Mouse (Mus musculus): ENCODE measurements around the gene Nuf2.
A peak's percentile ranks its signal among the peaks of the same experiment; 100 is the strongest.
"Not testable (repeated sequence)": the region's sequence is repeated elsewhere in the genome, so short reads cannot be mapped to it uniquely, and the experiment has no call there.

Nuf2 gene

GRCm38 (mm10) chr1:169530876-169531701, at the start of gene Nuf2:
Nuf2 (minus strand) TSS chr1:169531464.
- DNase-seq (ENCODE audit: extremely low read depth, low read depth): peak; percentile 95

- DNase-seq (ENCODE audit: extremely low read depth, low read depth): no peak
Measured at GRCm38 (mm10) chr1:169579572-169579971, 48.3 kb upstream of the Nuf2 start.

- DNase-seq (ENCODE audit: extremely low read depth, low read depth): no peak
Measured at GRCm38 (mm10) chr1:169574136-169574535, 42.9 kb upstream of the Nuf2 start.

GRCm38 (mm10) chr1:169555621-169556020, 24.4 kb upstream of the Nuf2 start:
- no peak for DNase-seq (ENCODE audit: extremely low read depth, low read depth)

- DNase-seq (ENCODE audit: extremely low read depth, low read depth): no peak
Measured at GRCm38 (mm10) chr1:169555019-169555418, 23.8 kb upstream of the Nuf2 start.

- DNase-seq (ENCODE audit: extremely low read depth, low read depth): no peak
Measured at GRCm38 (mm10) chr1:169553446-169553845, 22.2 kb upstream of the Nuf2 start.

GRCm38 (mm10) chr1:169540415-169540814, 9.2 kb upstream of the Nuf2 start:
- no peak for DNase-seq (ENCODE audit: extremely low read depth, low read depth)

GRCm38 (mm10) chr1:169531702-169532535, 655 bp upstream of the Nuf2 start:
- peak; percentile 45 for DNase-seq (ENCODE audit: extremely low read depth, low read depth)

- no peak for DNase-seq (ENCODE audit: extremely low read depth, low read depth)
Measured at GRCm38 (mm10) chr1:169529996-169530518, 1.2 kb downstream of the Nuf2 start.

GRCm38 (mm10) chr1:169526006-169526680, 5.1 kb downstream of the Nuf2 start:
- DNase-seq (ENCODE audit: extremely low read depth, low read depth): no peak

GRCm38 (mm10) chr1:169519337-169519736, 11.9 kb downstream of the Nuf2 start:
- DNase-seq (ENCODE audit: extremely low read depth, low read depth): no peak

GRCm38 (mm10) chr1:169517899-169518517, 13.3 kb downstream of the Nuf2 start:
- DNase-seq (ENCODE audit: extremely low read depth, low read depth): not testable (repeated sequence)

GRCm38 (mm10) chr1:169517376-169517892, 13.8 kb downstream of the Nuf2 start:
- DNase-seq (ENCODE audit: extremely low read depth, low read depth): no peak

GRCm38 (mm10) chr1:169506354-169506753, 24.9 kb downstream of the Nuf2 start:
- DNase-seq (ENCODE audit: extremely low read depth, low read depth): no peak

GRCm38 (mm10) chr1:169502876-169503275, 28.4 kb downstream of the Nuf2 start:
- no peak for DNase-seq (ENCODE audit: extremely low read depth, low read depth)

- DNase-seq (ENCODE audit: extremely low read depth, low read depth): peak; percentile 3
Measured at GRCm38 (mm10) chr1:169495621-169496020, 35.6 kb downstream of the Nuf2 start.

GRCm38 (mm10) chr1:169491561-169491960, 39.7 kb downstream of the Nuf2 start:
- no peak for DNase-seq (ENCODE audit: extremely low read depth, low read depth)

- DNase-seq (ENCODE audit: extremely low read depth, low read depth): no peak
Measured at GRCm38 (mm10) chr1:169485408-169485885, 45.8 kb downstream of the Nuf2 start.

GRCm38 (mm10) chr1:169484565-169484964, 46.7 kb downstream of the Nuf2 start:
- no peak for DNase-seq (ENCODE audit: extremely low read depth, low read depth)

- DNase-seq (ENCODE audit: extremely low read depth, low read depth): no peak
Measured at GRCm38 (mm10) chr1:169482596-169483335, 48.5 kb downstream of the Nuf2 start.
